Mouse (Mus musculus) megakaryocyte-erythroid progenitor cell, adult 5-6 weeks (primary cell): Measurements from ENCODE around the gene Notum. TPM values are rescaled to one million over a fixed set of nuclear protein-coding genes. Genes with fewer than 3 reads are reported as not detected.

Experiments used
- ATAC-seq: replicated peaks from 2 replicates; pipeline ENCODE4 v1.8.0; 2016; ENCODE audit warnings: mild to moderate bottlenecking, inconsistent platforms; ENCODE audit not compliant: severe bottlenecking, poor library complexity, low FRiP score, low TSS enrichment
- total RNA-seq, 2 experiments: library from RNA; stranded (forward) in 1 of 2; stranded (reverse) in 1 of 2; fragments of 200-1000, 215-1000 nt in 1 of 2; fragments of >200 nt in 1 of 2; fragmentation: Nextera tagmentation in 1 of 2; gene quantifications; 2 replicates each; pipeline ENCODE4 v1.2.3; 2014 to 2017

The Notum gene
- total RNA-seq, 2 experiments from 2014 or later: not detected

DNA sequence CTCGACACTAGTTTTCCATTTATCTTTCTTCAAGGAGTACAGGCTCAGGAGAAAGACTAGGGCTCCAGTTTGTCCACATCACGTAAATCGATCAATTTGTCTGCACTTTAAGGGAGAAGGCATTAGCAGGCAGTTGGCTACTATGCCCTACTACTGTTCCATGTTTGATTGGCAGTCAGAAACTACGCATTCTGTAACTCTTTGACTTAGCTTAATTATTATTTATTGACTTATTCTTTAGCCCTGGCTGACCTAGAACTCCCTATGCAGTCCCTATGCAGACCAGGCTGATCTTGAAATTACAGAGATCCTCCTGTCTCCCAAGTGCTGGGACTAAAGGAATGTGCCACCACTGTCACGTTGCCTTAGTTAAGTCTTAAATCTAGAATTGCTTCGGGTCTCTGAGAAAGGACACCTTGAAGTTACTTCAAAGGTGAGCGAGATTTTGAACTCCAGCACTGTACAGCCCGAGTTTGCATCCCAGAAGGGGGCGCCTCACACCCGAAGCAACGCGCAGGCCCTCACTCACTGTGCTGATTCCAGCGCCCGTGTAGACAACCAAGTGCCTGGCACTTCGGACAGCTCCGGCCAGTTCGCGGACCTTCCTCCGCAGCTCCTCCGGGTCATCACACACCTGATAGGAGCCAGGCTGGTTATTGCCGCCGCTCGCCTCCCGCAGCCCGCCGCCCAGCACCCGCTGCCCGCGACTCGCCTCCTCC lies 36.9 kb downstream of the Notum start:
- 0 out of 2 replicates have a peak, but pooled peaks have one; percentile 33 for ATAC-seq

DNA sequence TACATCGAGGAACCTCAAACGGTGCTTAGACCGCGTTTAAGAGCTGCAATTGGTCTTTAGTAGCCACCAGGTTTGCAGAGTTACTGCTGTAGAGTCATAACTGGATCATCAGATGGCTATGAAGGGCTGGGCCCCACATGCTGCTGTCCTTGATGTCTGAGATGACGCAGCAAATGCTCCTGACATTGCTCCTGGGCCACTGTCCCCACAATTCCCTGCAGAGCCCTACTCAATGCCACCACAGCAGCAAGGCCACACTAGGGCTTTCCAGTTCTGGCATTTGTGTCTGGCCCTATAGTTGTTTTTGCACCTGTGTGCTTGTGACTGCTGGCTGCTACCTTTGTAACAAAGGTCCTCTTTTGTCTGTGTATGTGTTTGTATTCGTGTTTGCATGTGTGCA lies 38.2 kb downstream of the Notum start:
- ATAC-seq: no peak

DNA sequence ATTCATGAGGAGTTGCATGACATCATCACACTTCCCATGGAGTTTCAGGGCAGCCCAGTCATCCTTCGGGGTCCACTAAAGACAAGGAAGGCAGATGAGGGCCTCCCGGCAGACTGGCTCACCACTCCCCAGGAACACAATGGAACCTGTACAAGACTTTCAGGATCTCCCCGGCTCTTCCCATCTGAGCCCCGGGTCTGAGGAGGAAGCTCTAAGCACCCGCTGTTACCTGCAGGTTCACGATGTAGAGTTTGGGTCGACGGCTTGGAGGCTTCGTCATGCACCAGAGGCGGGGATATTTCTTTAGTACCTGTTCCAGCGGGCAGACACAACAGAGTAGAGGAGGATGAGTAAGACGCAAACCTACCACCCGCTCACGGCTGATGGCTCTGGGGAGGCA lies 40.8 kb downstream of the Notum start:
- ATAC-seq: no peak

DNA sequence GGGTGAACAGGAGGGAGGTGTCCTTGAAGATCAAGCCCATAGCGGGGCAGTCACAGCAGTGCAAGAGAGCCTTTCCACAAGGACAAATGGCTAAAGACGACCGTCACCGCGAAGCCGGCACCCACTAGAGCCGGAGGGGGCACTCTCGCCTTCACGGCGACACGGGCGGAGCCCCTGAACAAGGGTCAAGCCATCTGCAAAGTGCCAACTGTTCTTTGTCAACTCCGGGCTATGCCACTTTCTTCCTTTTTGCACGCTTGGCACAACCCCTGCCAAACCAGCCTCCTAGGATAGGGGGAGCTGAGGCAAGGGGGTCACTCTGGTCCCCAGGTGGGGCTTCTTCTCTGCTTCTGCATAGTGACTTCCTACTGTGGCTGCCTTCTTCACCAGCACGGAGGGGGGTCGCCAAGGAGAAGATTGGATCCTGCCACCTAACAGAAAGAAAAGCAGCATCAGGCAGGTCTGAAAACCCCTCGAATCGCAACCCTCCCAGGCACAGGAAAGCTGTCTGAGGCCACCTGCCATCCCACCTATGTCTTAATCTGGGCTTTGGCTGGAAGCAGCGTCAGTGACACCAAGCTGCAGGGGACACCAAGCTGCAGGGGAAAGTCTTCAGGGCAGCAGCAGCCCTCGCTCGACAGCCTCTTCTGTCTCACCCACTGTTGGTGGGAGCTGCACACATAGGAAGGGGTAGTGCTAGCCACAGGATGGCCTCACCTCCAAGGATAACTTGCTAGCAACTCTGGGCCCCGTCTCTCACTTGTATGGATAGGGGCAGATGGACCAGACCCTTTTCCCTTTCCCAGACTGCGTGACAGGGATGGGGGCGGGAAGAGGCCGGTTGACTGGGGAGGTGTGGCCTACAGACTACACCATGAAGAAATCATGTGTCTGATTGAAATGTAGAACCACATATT lies 42.1 kb downstream of the Notum start:
- no peak for ATAC-seq

DNA sequence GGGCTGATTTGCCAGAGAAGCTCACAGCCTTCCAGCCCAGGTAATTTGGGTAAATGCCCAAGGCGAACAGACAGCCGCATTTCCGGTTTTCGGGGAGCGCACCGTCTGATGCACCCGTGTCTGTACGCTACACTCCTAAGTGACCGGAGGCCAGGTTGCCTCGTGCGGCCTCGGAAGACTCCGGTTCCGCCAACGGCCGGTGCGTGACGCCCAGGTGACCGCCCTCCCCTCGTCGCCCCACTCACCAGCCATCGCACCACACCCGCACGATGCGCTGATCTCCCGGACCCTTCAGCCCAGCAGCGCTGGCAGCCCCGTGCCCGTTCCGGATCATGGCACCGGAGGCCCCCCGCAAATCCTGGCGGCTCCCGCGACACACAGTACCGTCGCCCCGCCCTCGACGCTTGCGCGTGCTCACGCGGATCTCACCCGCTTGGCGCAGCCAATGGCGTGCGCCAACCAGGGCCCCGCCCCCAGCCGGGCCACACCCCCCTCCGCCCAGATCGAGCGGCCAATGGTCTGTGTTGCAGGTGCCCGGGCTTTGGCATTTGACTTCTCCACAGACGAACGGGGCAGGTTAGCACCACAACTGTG lies 43.4 kb downstream of the Notum start, which contains the start of gene Pcyt2:
Pcyt2 (minus strand) TSS at position 418 of the 594 bp plus-strand sequence.
- ATAC-seq: peak; percentile 84

DNA sequence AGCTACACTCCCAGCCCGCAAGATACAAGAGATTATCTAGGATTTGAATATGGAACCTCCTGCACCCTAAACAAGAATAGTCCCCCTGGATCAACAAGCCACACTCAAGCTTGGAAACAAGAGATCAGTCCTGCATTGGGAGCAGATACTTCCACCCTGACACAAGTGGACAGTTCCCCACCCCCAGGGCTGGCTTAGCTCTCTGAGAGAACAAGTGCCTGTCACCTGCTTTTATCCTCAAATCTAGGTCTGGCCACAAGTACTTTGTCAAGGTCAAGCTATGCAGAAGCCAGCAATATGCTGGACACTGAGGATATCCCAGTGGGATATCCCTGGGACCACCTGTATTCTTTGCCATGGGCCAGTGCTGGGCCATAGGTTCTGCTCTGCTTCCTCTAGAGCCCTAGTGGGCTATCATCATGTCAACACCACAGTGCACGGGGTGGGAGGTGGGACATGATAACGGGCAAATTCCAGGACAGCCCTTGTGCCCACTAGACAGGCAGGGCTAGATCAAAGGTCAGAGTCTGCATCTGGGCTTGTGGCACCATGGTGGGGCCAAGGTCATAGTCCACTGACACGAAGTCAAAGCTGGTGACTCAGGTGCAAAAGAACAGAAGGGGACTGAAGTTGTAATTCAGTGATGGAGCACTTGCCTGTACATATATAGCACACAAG lies 44.2 kb downstream of the Notum start:
- ATAC-seq: peak; percentile 27

DNA sequence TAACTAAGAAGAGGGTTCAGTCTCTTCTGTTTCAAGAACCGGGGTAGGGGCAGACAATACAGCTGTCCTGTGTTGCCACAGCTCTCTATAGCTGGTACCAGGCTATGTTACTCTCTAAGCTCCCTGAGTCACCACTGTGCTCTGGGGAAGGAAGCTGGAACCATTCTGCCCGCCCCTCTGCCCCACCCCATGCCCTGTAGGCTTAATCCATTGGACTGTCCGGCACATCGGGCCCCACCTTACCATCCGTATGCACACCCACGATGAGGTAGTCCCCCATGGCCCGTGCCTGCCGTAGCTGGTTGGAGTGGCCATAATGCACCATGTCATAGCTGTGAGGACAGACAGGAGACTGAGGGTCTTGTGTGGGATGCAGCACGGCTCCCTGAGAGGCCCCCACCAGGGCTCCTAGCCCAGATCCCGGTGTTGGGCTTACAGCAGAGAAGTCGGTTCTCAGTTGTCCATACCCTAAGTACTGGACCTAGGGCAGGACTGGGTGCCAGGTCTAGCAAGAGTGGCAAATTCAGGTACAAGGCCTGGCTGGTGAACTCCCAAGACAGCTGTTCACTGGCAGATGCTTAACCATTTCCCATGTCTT lies 45.3 kb downstream of the Notum start:
- no peak for ATAC-seq

DNA sequence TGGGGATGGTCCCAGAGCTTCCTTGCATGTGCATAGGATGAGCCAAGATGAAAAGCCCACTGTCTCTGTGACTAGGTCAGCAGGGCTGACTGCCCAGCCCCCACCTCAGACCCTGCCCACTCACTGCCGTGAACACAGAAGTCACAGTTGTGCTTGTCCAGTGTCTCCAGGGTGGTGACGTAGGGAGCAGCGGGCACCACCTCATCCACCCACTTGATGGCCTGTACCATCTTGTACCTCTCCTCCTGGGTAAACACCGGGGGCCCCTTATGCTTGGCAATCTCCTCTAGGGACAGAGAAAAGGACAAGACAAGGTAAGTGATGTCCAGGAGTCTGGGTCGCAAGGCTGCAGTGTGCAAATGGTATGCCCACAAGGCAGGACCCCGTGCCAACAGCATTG lies 45.8 kb downstream of the Notum start:
- no peak for ATAC-seq

DNA sequence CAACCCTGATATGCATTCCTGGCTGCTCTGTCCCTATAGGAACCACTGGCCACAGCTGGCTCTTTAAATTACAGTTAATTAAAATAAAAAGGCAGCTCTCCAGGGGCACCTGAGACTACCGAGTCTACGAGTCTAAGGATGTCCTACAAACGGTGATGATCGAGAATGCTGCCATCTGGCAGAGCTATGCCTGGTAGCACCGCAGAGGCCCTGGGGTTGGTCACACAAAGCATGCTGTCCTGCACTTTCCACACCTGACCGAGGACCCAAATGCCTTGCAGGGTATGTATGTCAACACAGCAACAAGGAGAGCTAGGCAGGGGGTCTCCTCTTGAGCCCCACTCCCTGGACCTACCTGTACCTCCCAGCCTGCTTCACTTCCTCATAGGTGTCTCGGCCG lies 47.0 kb downstream of the Notum start:
- no peak for ATAC-seq

DNA sequence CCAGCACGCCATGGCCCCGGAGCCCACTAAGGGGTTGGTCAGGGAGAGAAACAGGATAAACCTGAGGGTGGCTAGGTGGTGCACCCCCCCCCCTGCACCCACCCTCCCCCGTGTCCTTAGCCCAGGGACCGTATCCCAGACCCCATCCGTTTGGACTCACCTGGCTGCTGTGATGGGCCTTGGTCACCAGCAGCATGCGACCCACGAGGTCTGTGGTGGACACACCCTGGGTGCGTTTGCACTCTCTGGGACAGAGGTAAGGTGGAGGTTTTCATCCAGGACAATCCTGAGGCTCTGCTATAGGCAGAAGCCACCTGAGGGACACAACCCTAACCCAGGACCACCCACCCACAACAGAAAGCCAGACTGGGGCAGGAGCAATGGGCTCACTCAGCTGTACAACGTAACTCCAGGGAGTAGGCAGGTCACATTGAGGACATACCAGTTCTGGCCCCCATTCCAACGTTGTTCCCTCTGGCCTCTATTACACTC lies 47.4 kb downstream of the Notum start:
- no peak for ATAC-seq

DNA sequence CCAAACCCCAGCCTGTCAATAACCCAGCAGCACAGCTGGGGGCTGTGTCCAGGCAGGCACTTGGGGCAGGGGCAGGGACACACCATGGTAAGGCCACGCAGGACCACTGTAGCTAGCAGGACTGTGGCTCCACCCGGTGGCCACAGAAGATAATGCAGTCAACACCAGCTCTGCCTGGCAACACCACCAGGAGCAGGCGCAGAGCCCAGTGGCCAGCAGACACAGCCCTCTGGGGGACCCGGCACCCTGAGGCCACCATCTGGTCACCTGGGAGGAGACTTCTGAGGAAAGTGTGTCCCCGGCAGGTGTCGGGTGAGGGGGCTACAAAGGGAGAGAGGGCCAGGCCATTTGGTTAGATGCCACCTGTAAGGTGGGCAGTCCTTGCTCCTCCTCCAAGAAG lies 48.2 kb downstream of the Notum start:
- peak; percentile 65 for ATAC-seq

DNA sequence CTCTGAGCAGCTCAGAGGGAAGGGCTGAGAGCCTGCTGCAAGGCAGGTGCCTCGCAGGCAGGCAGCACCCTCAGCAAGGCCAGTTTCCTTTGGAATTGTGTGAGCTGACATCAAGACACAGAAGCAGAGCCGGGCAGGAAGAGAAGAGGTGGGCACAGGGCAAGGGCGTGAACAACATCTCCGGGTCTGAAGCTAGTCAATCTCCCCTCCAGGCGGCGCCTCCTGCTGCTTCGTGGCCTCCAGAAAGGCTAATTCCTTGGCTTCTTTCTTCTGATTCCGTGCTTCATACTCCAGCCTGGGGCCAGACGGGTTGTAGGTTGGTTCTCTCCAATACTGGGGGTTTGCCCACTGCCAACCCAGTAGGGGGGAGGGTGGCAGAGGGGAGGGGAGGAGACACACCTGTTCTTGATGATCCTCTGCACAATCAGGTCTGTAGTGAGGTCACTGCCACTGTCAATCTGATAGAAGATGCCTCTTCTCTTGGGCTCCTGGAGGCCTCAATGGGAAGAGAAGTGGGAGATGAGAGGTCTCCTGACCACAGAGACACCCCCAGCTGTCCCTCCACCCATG lies 50.4 kb downstream of the Notum start:
- no peak for ATAC-seq

DNA sequence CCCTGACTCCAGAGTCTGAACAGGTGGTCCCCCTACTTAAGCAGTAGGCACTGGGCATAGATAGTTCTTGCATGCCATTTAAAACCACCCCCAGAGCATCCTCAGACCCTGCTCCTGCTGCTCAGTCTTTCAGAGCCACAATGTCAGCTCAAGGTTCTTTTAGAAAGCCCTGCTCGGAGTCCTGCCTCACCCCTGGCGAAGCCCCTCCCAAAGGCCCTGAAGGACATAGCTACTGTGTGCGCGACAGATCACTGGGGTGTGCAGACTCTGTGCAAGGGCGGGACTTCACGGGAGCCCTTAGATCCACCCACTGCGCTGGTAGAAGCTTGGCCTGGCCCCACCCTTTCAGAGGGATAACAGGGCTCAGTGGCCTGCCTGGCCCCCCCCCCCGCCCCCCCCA lies 51.7 kb downstream of the Notum start:
- peak; percentile 38 for ATAC-seq

DNA sequence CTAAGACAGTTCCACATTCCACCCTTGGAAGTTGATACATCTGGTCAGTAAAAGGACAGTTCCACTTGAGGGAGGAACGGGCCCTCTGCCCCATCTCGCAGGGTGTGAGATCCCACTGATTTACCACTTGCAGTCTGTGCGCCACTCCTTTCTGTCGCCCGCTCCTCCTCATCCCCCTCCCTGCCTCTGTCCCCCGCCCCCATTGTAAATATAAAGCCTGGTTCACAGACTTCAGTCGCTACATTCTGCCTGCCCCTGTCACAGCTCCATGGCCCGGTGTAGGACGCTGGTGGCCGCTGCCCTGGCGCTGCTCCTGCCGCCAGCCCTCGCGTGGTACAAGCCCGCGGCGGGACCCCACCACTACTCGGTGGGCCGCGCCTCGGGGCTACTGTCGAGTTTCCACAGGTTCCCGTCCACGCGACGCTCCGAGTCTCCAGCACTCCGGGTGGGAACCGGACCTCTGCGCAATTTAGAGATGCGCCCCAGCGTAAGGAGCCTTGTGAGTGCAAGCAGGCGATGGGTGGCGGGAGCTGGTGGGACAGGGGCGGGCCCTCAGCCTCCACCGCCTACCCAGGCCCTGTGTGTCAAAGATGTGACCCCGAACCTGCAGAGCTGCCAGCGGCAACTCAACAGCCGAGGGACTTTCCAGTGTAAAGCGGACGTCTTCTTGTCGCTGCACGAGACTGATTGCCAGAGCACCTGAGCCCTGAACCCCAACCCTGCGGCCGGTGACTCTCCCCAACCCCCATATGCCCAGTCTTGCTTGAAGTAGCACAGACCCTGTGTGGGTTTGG lies 52.5 kb downstream of the Notum start, which contains the start of gene Npb:
Npb (plus strand) TSS at position 237 of the 794 bp plus-strand sequence.
- ATAC-seq: no peak; the same call in 1 of the 2 replicates

DNA sequence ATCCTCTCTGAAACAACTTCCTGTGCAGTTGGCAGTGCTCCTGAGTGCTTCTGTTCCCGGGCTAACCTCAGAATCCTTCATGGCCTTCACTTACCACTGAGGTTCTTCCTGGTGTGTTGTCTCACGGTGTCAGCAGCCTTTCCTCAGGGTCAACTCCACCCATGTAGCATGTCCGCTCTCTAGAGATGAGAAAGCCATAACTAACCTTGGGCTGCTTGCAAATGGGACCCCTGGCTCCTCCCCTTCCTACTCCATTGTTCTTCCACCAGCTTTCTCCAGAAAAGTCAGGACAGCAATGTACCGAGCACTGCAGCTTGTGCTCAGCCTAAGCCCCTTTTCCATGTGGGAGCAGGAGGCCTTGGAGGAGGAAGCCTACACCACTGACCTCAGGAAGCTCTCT lies 54.2 kb downstream of the Notum start:
- ATAC-seq: no peak

DNA sequence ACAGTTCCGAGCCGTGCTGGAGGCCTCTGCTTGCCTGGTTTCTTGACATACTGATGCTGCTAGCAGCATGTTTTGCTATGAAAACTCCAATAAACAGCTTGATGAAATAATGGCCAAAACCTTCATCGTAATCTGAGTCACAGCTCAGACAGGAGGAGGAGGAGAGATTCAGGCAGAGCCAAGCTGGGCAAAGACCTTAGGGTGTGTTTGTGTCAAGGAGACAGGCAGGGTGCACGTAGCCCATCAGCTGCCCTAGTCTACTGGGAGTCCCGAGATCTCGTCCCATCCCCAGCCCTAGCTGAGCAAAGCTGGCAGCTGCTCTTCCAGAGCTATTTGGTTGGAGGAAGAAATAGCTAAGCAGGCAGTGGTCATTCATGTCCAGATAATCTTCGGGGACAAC lies 55.3 kb downstream of the Notum start:
- ATAC-seq: no peak
